Mouse (Mus musculus) limb, embryonic 14.5 days (tissue): Measurements from ENCODE around the gene Abracl. TPM values are rescaled to one million over a fixed set of nuclear protein-coding genes. Genes with fewer than 3 reads are reported as not detected.
A peak's percentile ranks its signal among the peaks of the same experiment; 100 is the strongest.

ENCODE experiments used
- ATAC-seq: fragments of 200-750 bp; cut with Nextera tagmentation; 2 replicates; pipeline ENCODE4 v1.8.0; 2017; ENCODE audit warnings: low read depth, moderate number of reproducible peaks, moderate TSS enrichment; ENCODE audit not compliant: low FRiP score
- DNase-seq: peaks from one replicate; pipeline ENCODE4 v3.0.0-alpha.2; 2015; ENCODE audit warnings: low spot score
- H3K27ac ChIP-seq: fragments of 300-500 bp; sonication (generic); replicated peaks from 2 replicates; pipeline ENCODE4 v1.5.1; 2014; ENCODE audit warnings: low read depth, mild to moderate bottlenecking, low read length, moderate library complexity, mixed read lengths
- H3K27me3 ChIP-seq: fragments of 300-500 bp; sonication (generic); 2 replicates; pipeline ENCODE4 v1.6.1; 2014; ENCODE audit warnings: low read length, mixed read lengths; ENCODE audit not compliant: control insufficient read depth, insufficient read depth
- H3K36me3 ChIP-seq: fragments of 300-500 bp; sonication (generic); 2 replicates; pipeline ENCODE4 v1.6.1; 2014; ENCODE audit warnings: mild to moderate bottlenecking, low read length, moderate library complexity, mixed read lengths; ENCODE audit not compliant: control insufficient read depth, insufficient read depth
- H3K4me1 ChIP-seq: fragments of 300-500 bp; sonication (generic); 2 replicates; pipeline ENCODE4 v1.6.1; 2014; ENCODE audit warnings: antibody characterized with exemption, low read length, mixed read lengths; ENCODE audit not compliant: control insufficient read depth, insufficient read depth
- H3K4me2 ChIP-seq: fragments of 300-500 bp; sonication (generic); replicated peaks from 2 replicates; pipeline ENCODE4 v1.6.1; 2014; ENCODE audit warnings: low read depth, mild to moderate bottlenecking, low read length, moderate library complexity; ENCODE audit not compliant: severe bottlenecking
- H3K4me3 ChIP-seq: fragments of 300-500 bp; sonication (generic); replicated peaks from 2 replicates; pipeline ENCODE4 v1.5.1; 2014; ENCODE audit warnings: low read length
- H3K9ac ChIP-seq: fragments of 300-500 bp; sonication (generic); 2 replicates; pipeline ENCODE4 v1.6.1; 2014; ENCODE audit warnings: mild to moderate bottlenecking, low read depth, low read length, moderate library complexity; ENCODE audit not compliant: severe bottlenecking
- H3K9me3 ChIP-seq: fragments of 300-500 bp; sonication (generic); 2 replicates; pipeline ENCODE4 v1.6.1; 2016; ENCODE audit warnings: low read length; ENCODE audit not compliant: control insufficient read depth
- POLR2A ChIP-seq: fragments of 200-500 bp; IDR thresholded peaks from 2 replicates; pipeline ENCODE4 v1.8.0; 2012; ENCODE audit warnings: inconsistent platforms, mild to moderate bottlenecking, moderate library complexity, borderline replicate concordance; ENCODE audit not compliant: insufficient read depth, insufficient read length; ENCODE audit errors: extremely low read depth
- WGBS: fragments of 180-500 bp; shearing (Covaris S2); extraction: QIAGEN DNeasy Blood & Tissue Kit; methylation state at CpG from one replicate; pipeline ENCODE4 v1.1.7; 2014; 5-methylcytosine and 5-hydroxymethylcytosine counted together
- polyA plus RNA-seq, 2 experiments: library from polyadenylated mRNA; depleted of rRNA in 1 of 2; stranded (reverse) in 1 of 2; unstranded in 1 of 2; fragments of >200 nt; fragmentation: Nextera tagmentation in 1 of 2; extraction: Ambion mirVana in 1 of 2; gene quantifications; 2 replicates each; pipeline versions ENCODE4 v1.2.1 to v1.2.3; 2012 to 2014

Abracl gene
- polyA plus RNA-seq (2012; rRNA removed) (56.5 and 92.6 TPM in 2 replicates), polyA plus RNA-seq (2014; fragmentation: Nextera tagmentation; extraction: Ambion mirVana) (147 and 162 TPM in 2 replicates)

DNA sequence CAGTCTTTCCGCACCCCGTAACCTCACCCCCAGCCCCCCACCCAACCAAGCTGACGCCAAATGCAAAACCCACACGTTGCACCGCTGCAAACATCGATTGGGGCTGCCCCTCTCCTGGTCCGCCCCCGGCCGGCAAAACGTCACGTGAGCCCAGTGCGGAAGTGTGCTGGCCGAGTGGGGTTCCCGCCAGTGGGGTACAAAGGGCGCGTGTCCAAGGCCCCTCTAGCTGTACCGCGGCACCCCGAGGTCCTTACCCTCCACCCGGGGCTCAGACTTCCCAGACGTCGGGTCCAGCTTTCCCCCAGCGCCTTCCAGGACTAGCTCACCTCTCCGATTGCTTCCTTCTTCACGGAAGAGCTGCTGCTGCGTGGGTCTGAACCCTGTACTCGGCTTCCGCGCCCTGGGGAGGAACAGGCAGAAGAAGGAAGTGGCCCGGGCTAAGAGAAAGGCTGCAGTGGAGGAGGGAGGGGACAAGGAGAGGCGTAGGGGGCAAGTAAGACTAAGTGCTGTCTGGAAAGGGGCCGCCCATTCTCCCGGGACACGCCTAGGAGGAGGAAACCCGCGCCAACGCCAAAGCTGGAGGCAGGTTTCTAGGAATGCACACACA, at the start of gene Abracl:
Gene Abracl, minus strand, starts transcription at position 548 of the 607 bp plus-strand sequence.
- ATAC-seq (peak; percentile 93), DNase-seq (peak; percentile 79)
- TF ChIP-seq POLR2A: peak; percentile 44; the same call in 1 of the 2 replicates
- H3K27me3 ChIP-seq: no peaks in the 10 kb centered on the region
- under 1% methylated on average over 37 of the region's 37 CpGs for WGBS
- peaks cover 1% of the 10 kb centered on the region; the same call in 1 of the 2 replicates for H3K36me3 ChIP-seq
- H3K9ac ChIP-seq: peak within 1 kb of the TSS; percentile 83
- peak within 1 kb of the TSS; percentile 92 for H3K27ac ChIP-seq
- H3K4me2 ChIP-seq: peak within 1 kb of the TSS; percentile 48
- no peaks in the 10 kb centered on the region for H3K4me1 ChIP-seq
- H3K4me3 ChIP-seq: peak within 1 kb of the TSS; percentile 75
- no peaks in the 10 kb centered on the region for H3K9me3 ChIP-seq

DNA sequence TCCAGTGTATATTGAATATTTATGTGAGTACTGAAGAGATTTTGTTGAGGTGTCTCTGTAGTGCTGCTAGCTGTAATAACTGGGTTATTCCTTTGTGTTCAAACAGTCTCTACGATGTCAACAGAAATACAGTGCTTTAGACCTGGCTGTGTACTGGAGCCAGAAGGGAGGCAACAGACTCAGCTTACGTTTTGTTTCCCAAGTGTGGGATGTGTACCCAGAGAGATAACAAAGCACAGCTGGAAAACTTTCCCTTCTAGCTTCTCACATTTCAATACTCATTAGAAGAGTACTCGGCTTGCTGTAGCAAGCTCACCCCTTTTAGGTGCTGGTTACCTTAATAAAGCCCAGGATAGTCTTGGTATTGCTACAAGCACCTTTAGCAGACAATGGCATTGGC, 49.8 kb upstream of the Abracl start:
- H3K4me1 ChIP-seq: peaks cover 12% of the 10 kb centered on the region; the same call in 1 of the 2 replicates
- H3K4me2 ChIP-seq: no peak overlapping the region
- H3K27ac ChIP-seq: no peak overlapping the region
- H3K27me3 ChIP-seq: no peaks in the 10 kb centered on the region
- ATAC-seq: no peak
- H3K36me3 ChIP-seq: no peaks in the 10 kb centered on the region
- no peak for TF ChIP-seq POLR2A
- H3K9me3 ChIP-seq: no peaks in the 10 kb centered on the region
- DNase-seq: no peak
- WGBS: 69% methylated on average over 3 of the region's 3 CpGs
- H3K4me3 ChIP-seq: no peak overlapping the region
- H3K9ac ChIP-seq: no peak overlapping the region

DNA sequence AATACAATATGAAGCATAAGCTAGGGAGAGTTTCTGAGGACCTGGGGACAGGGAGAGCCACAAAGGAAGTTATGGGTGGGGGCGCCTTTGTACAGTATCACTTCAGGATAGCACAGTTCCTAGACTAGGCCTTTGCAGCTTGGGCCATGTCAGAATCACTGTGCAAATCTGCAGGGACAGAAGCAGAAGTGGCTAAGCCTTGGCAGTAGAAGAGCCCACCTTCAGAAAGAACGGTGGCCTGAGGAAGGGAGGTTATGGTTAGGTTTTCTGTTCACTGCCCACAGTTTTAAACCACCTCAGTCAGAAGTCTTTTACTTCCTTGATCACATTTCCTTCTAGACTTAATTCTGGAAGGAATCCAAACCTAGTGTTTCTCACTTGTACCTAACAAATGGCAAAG, 47.5 kb upstream of the Abracl start:
- no peaks in the 10 kb centered on the region for H3K27me3 ChIP-seq
- no peaks in the 10 kb centered on the region for H3K9me3 ChIP-seq
- 66% methylated on average over 2 of the region's 2 CpGs for WGBS
- H3K4me1 ChIP-seq: peaks cover 15% of the 10 kb centered on the region; the same call in 1 of the 2 replicates
- no peak overlapping the region for H3K9ac ChIP-seq
- DNase-seq (no peak), ATAC-seq (no peak)
- no peak overlapping the region for H3K4me3 ChIP-seq
- no peaks in the 10 kb centered on the region for H3K36me3 ChIP-seq
- no peak overlapping the region for H3K4me2 ChIP-seq
- no peak for TF ChIP-seq POLR2A
- H3K27ac ChIP-seq: no peak overlapping the region

DNA sequence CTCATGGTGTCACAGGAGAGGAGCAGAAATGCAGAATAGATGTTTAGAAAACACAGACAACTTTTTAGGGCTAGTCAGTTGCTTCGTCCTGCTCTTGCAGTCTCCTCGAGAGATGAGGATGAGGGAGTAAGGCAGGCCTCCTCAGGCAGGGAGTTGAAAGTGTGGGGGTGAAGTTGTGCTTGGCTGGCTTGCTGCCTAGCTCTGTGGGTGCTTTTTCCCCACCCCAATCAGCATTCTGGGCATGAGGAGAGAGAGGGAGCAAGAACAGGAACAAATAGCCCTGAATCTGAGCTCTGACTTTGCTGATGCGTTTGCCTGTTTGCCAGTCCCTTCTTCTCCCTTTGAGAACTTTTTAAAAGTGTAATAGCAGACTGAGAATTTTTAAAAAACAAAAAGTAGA, 47.1 kb upstream of the Abracl start:
- no peaks in the 10 kb centered on the region for H3K36me3 ChIP-seq
- H3K9me3 ChIP-seq: no peaks in the 10 kb centered on the region
- H3K4me3 ChIP-seq: no peak overlapping the region
- no peak overlapping the region for H3K27ac ChIP-seq
- DNase-seq (no peak), ATAC-seq (no peak)
- H3K4me1 ChIP-seq: peaks cover 15% of the 10 kb centered on the region; the same call in 1 of the 2 replicates
- TF ChIP-seq POLR2A: no peak
- H3K9ac ChIP-seq: no peak overlapping the region
- WGBS: 75% methylated on average over 3 of the region's 3 CpGs
- no peaks in the 10 kb centered on the region for H3K27me3 ChIP-seq
- H3K4me2 ChIP-seq: no peak overlapping the region

DNA sequence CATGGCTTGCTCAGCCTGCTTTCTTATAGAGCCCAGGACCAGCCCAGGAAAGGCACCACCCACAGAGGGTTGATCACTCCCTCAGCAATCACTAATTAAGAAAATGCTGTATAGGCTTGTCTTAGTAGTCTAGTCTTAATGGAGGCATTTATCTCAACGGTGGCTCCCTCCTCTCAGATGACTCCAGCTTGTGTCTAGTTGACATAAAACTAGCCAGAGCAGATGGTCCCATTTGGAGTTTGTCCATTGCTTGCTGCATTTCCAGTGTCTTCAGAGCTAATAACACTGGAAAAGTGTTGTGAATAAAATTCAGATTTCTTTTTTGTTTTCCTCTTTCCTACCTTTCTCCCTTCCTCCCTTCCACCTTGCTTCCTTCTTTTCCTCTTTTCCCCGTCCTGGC, 46.5 kb upstream of the Abracl start:
- DNase-seq (no peak), ATAC-seq (no peak)
- Histone ChIP-seq H3K4me1 (peaks cover 15% of the 10 kb centered on the region; the same call in 1 of the 2 replicates), H3K27ac (no peak overlapping the region), H3K9ac (no peak overlapping the region), H3K4me3 (no peak overlapping the region), H3K36me3 (no peaks in the 10 kb centered on the region), H3K4me2 (no peak overlapping the region), H3K27me3 (no peaks in the 10 kb centered on the region), H3K9me3 (no peaks in the 10 kb centered on the region)
- no peak for TF ChIP-seq POLR2A
- 81% methylated on average over 2 of the region's 2 CpGs for WGBS
